Mouse (Mus musculus) mature B cell (primary cell): ENCODE measurements around the gene Cd79a.

Experiments
- in situ Hi-C: fragments of 300-500 bp; cut with MboI; formaldehyde crosslinking; loops from 2 replicates; pipeline ENCODE4 v1.14.3; 2019

Cd79a gene

DNA sequence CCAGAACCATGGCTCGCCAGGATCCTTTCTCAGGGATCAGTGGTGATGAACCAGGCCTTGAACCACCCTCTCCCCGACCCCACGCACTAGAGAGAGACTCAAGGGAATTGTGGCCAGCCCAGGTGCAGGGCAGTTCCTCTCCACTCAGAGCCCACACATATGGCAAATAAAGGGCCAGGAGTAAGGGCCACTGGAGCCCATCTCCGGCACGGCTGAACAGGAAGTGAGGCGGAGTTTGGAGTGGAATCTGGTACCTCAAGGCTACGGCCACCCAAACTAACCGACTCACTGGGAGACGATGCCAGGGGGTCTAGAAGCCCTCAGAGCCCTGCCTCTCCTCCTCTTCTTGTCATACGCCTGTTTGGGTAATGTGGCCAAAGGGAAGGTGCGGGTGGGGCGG is at the start of gene Cd79a:
Gene Cd79a, plus strand, starts transcription at position 158 of the 400 bp plus-strand sequence.
- in situ Hi-C loops = no loop called here

DNA sequence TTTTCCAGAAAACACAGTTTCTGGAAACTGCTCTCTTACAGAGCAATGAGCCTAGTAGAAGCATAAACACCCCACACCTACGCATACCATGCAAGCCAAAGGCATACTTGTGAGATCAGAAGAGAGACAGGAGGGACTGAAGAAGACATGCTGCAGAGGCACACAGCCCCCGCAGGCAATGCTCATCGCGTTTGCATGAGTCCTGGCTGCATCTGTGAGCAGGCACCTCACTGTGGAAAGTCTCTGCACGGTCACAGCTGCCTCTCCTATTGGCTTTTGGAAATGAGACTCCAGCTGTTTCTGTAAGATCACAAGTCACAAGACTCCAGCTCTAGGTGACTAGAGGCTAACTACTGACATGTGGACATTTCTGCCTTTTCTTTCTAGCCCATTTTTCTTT is 47.0 kb upstream of the Cd79a start:
- in situ Hi-C loops = no loop called here

DNA sequence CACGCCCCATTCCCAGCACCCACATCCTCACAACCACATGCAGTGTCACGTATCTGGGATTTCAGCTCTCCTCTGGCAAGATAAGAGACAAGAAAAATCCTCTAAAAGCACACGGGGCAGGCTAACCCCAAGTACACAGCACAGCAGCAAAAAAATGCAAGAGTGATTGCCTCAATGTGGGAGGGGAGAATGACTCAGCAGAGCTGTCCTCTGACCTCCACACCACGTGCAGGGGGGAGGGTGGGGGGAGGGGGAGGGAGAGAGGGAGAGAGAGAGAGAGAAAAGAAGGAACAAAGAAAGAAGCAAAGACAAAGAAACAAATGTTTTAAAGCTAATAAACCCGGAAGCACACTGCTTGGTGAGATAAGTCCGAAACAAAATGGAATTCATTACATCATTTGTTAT is 46.3 kb upstream of the Cd79a start:
- in situ Hi-C loops = no loop called here

GRCm38 (mm10) chr7:24851596-24852325 is 45.4 kb upstream of the Cd79a start:
- in situ Hi-C loops = no loop called here

DNA sequence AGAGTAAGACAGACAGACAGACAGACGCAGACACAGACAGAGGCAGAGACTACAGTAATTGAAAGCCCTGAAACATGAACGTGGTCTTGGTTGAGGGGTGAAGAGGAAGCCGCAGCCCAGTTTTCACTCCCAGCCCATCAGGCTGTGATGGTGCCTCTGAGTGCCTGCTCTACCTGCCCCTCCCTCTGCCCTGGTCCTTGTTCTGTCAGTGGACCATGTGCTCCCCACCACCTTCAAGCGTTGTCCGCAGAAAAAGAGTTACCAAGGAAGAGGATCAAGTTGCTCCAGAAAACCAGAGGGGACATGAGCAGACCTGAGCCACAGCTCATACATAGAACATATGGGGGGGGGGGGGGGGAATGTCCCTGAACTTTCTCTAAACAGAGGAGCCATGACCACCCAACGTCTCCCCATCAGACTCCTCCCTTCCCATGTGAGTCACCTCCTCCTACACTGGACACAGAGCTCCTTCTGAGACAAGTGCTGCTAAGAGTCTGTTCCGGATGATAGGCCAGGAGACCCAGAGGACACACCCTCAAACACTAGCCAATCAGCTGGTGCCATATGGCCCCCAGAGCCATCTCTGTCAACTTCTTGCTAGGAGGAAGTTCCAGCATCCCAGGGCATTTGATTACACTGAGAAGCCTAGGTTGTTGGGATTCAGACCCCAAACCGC is 44.5 kb upstream of the Cd79a start:
- in situ Hi-C loops = no loop called here

DNA sequence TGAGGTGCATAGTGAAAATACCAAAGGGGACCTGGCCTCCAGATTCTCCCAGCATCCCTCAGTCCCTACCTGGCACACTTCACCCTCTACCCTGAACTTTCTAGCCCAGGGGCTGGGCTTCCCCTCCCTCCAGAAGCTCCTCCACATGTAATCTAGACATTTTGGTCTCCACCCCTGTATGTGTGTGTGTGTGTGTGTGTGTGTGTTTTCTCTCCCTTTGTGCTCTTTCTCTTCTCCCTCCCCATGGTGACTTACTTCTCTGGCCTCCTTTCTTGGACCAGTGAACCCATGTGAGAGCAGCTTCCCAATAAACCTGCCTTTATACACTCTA is 44.0 kb upstream of the Cd79a start:
- in situ Hi-C loops = no loop called here

GRCm38 (mm10) chr7:24853695-24854094 is 43.5 kb upstream of the Cd79a start:
- in situ Hi-C loops = no loop called here

DNA sequence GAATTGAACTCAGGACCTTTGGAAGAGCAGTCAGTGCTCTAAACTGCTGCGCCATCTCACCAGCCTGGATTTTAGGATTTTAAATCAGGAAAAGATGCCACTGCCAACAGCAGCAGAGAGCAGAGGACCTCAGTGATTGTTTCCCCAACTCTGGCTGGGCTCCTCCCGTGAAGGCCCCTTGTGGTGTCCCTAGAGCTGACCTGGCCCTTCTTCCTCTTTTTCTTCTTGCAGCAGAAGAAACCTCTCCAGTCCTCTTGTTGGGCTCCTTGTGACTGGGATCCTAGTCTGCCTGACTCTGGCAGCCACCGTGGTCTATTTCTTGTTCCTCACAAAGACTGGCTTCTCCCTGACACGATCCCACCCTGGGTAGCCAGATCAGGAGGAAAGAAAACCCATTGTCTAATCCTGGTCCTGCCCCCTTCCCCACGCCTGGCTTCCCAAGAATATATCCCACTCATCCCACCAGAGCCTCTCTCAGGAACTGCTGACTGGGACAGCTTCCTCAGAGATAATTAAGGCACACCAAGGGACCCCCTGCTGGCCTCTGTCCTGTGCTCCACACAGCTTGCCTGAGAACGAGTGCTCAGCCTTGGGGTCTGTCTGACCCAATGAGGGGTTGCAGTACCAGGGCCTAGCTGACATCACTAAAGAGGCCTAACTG is 40.6 kb upstream of the Cd79a start:
- in situ Hi-C loops = no loop called here

DNA sequence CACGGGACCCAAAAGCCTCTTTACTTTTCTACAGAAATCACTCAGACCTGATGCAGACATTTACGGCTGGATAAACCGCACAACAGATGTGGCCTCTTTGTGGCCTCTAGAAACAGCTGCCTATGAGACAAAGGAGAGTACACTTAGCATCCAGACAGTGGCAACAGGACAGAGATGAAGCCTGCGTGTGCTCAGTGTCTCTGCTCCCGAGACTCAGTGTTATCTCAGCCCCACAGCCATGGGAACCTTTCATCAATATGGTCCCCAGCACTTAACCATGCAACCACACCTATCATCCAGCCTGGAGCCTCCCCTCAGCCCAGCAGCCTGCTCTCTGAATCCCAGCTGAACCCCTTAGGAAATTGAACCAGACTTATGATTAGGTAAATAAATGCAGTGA is 37.9 kb upstream of the Cd79a start:
- in situ Hi-C loops = no loop called here

DNA sequence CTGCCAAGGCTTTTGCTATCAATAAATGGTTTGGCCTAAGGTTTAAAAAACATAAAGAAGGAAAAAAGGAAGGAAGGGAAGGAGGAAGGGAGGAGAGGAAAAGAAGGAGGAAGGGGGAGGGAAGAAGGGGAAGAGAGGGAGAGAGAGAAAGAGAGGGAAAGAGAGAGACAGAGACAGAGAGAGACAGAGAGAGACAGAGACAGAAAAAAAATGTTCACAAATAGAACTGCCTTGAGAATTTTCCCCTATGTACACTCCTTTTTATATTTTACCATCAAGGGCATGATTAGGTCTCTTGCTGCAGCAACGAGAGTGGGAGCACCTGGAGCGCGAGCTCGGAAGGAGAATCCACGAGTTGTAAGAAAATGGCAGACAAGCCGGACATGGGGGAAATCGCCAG is 35.3 kb upstream of the Cd79a start, which contains the start of gene Gm9844:
Gene Gm9844, plus strand, starts transcription at position 301 of the 400 bp plus-strand sequence.
- in situ Hi-C loops = no loop called here

DNA sequence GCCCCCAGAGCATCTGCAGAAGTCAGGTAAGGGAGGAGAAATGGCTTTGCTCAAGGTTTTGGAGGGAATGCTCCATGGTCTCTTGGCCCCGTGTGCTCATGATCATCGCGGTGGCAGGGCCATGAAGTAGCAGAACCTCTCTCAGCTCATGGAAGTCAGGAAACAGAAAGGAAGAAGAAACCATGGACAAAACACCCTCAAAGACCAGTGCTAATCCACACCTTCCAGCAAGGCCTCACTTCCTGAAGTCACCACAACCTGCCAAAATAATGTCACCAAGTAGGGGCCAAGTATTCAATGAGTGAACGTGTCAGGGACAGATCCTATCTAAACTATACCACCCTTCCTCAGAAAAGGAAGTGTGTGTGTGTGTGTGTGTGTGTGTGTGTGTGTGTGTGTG is 34.3 kb upstream of the Cd79a start:
- in situ Hi-C loops = no loop called here

DNA sequence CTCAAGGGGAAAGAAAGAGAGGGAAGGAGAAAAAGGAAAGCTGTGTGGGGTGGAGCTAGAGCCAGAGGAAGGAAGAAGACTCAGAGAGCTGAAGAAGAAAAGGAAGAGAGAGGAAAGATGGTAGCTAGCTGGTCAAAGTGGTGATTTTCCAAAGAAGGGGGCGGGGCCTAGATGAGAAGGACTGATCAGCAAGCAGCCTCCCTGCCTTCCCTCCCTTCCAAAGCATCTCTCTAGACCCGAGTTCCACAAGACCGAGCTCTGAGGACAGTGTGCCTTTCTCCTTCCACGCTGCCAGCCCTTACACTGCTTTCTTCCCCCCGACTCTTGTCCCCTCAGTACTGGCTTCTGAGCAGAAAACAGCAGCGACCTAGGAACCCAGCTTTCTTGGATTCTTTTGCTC is 33.0 kb upstream of the Cd79a start:
- in situ Hi-C loops = no loop called here

DNA sequence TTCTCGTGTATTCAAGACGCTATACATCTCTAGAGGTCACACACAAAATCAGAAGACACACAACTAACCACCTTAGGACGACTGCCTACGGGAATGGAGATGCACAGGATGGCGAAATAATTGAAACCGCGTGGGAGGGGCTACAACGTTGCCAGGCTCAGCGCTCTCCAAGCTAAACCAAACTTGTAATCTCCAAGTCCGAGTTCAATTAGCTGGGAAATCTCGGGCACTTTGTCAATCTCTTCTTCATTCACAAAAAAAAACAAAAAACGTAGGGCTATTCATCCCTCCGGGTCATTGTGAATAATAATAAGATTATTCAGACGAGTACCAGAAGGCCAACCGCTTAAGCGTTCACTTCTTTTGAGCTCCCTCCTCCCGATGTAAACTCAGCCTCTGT is 28.1 kb upstream of the Cd79a start:
- in situ Hi-C loops = no loop called here

DNA sequence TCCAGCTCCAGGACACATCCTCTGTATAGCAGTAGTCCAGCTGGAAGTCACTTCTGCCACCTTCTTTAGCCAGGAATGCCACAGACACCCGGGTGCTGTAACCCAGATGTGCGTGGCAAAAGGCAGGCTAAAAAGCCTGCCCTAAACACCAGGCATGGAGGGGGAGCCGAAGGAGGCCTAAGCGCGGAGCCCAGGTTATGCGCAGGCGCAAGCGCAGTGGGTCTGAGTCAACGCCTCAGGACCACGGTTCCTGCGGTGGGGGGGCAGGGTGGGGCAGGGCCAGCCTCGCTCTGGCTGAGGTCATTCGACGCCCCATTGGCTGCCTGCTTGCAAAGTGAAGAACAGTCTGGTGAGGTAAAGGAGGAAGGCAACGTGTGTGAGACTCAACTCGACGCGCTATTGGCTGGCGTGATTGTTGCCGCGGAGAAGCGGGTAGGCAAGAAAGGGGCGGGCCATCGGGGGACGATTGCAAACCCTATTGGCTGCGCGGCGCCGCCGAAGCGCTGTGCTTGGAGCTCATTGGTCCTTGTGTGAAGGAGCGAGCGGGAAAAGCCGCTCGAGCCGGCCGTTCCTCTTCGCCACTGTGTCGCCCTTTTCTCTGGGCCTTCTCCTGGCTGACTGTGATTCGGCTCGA is 27.5 kb upstream of the Cd79a start, which contains the start of the genes Lypd4 and Dmrtc2:
Gene Lypd4, minus strand, starts transcription at position 410 of the 634 bp plus-strand sequence.
Gene Dmrtc2, plus strand, starts transcription at position 526 of the 634 bp plus-strand sequence.
- in situ Hi-C loops = no loop called here

DNA sequence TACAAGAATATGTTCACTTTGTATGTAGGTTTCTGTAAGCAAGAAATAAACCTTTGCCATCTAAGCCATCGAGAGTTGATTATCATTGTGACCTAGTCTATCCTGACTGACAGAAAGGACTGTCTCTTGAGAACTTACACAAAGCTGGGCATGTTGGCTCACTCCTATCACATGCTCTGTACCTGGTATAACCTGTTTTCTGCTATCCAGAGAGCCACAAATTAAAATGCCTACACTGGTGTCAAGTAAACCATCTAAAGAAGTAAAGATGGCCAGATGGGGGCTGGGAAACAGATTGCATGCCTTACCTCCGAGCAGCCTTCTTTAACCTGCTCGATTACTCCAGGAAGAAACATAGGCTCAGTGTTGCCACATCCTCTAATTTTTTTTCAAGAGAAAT is 19.6 kb upstream of the Cd79a start:
- in situ Hi-C loops = no loop called here

GRCm38 (mm10) chr7:24879620-24880019 is 17.6 kb upstream of the Cd79a start:
- in situ Hi-C loops = no loop called here

GRCm38 (mm10) chr7:24882416-24883199 is 14.6 kb upstream of the Cd79a start:
- in situ Hi-C loops = no loop called here

- in situ Hi-C loops = no loop called here
Measured at GRCm38 (mm10) chr7:24883896-24884692, 13.1 kb upstream of the Cd79a start, which contains the start of gene Rps19. Gene Rps19, plus strand, starts transcription at chr7:24884371.

GRCm38 (mm10) chr7:24884693-24885291 is 12.4 kb upstream of the Cd79a start:
- in situ Hi-C loops = no loop called here
